Mouse (Mus musculus) E14TG2a.4 (cell line): ENCODE results near the gene Zp3r.
"Not testable (repeated sequence)": the region's sequence is repeated elsewhere in the genome, so short reads cannot be mapped to it uniquely, and the experiment has no call there.

Source experiments
- H3K27me3 ChIP-seq: 2 replicates; pipeline ENCODE4 v1.6.1; 2014; ENCODE audit warnings: low read length, control low read depth; ENCODE audit not compliant: insufficient read depth
- H3K36me3 ChIP-seq: 2 replicates; pipeline ENCODE4 v1.6.1; 2014; ENCODE audit warnings: low read length, control low read depth; ENCODE audit not compliant: insufficient read depth
- H3K4me1 ChIP-seq: replicated peaks from 2 replicates; pipeline ENCODE4 v1.6.1; 2014; ENCODE audit warnings: low read depth, low read length, control low read depth
- H3K4me3 ChIP-seq: replicated peaks from 2 replicates; pipeline ENCODE4 v1.5.1; 2014; ENCODE audit warnings: mild to moderate bottlenecking, low read length
- H3K9me3 ChIP-seq: 2 replicates; pipeline ENCODE4 v1.6.1; 2014; ENCODE audit warnings: low read length, control low read depth
- CTCF ChIP-seq: conservative IDR thresholded peaks from 2 replicates; pipeline ENCODE4 v1.5.1; 2014; ENCODE audit warnings: low read length
- NANOG ChIP-seq: IDR thresholded peaks from 2 replicates; pipeline ENCODE4 v1.6.1; 2014; ENCODE audit warnings: borderline replicate concordance, low read length, mixed read lengths
- POU5F1 ChIP-seq: IDR thresholded peaks from 2 replicates; pipeline ENCODE4 v1.6.1; 2014; ENCODE audit warnings: low read length, borderline replicate concordance

The Zp3r gene

GRCm38 (mm10) chr1:130629521-130629920, at the start of gene Zp3r:
Gene Zp3r (minus strand): TSS chr1:130629621.
- Histone ChIP-seq H3K4me3 (no peak within 1 kb of the TSS), H3K36me3 (no peaks in the 10 kb centered on the region), H3K4me1 (no peaks in the 10 kb centered on the region), H3K9me3 (no peaks in the 10 kb centered on the region), H3K27me3 (no peaks in the 10 kb centered on the region)
- TF ChIP-seq CTCF = no peak
- TF ChIP-seq NANOG = no peak
- TF ChIP-seq POU5F1 = no peak

GRCm38 (mm10) chr1:130678551-130678950, 49.1 kb upstream of the Zp3r start:
- H3K4me3 ChIP-seq = no peak overlapping the region
- H3K4me1 ChIP-seq = no peaks in the 10 kb centered on the region
- no peaks in the 10 kb centered on the region for H3K27me3 ChIP-seq
- TF ChIP-seq POU5F1 (no peak), NANOG (no peak)
- H3K36me3 ChIP-seq = no peaks in the 10 kb centered on the region
- peaks cover 4% of the 10 kb centered on the region for H3K9me3 ChIP-seq

GRCm38 (mm10) chr1:130663576-130663975, 34.2 kb upstream of the Zp3r start:
- H3K9me3 ChIP-seq, H3K27me3 ChIP-seq, H3K4me1 ChIP-seq, H3K4me3 ChIP-seq, H3K36me3 ChIP-seq: not testable (repeated sequence)

- Histone ChIP-seq H3K27me3 (no peaks in the 10 kb centered on the region), H3K9me3 (no peaks in the 10 kb centered on the region), H3K4me3 (no peak within 1 kb of the TSS), H3K4me1 (no peaks in the 10 kb centered on the region), H3K36me3 (no peaks in the 10 kb centered on the region)
- TF ChIP-seq NANOG = no peak
- TF ChIP-seq POU5F1 = no peak
- TF ChIP-seq CTCF = no peak
These were observed 32.0 kb upstream of the Zp3r start, which contains the start of gene C4bp for GRCm38 (mm10) chr1:130661454-130661853. Gene C4bp (minus strand): TSS chr1:130661632.

GRCm38 (mm10) chr1:130659641-130660040, 30.2 kb upstream of the Zp3r start:
- H3K4me1 ChIP-seq, H3K27me3 ChIP-seq, H3K4me3 ChIP-seq, H3K36me3 ChIP-seq, H3K9me3 ChIP-seq: not testable (repeated sequence)

GRCm38 (mm10) chr1:130644103-130644502, 14.7 kb upstream of the Zp3r start:
- Histone ChIP-seq H3K4me3 (no peak overlapping the region), H3K36me3 (no peaks in the 10 kb centered on the region), H3K27me3 (no peaks in the 10 kb centered on the region), H3K4me1 (no peaks in the 10 kb centered on the region), H3K9me3 (no peaks in the 10 kb centered on the region)
- TF ChIP-seq POU5F1 (no peak), NANOG (no peak), CTCF (no peak)

- Histone ChIP-seq H3K9me3 (no peaks in the 10 kb centered on the region), H3K36me3 (no peaks in the 10 kb centered on the region), H3K4me3 (no peak overlapping the region), H3K27me3 (no peaks in the 10 kb centered on the region), H3K4me1 (no peaks in the 10 kb centered on the region)
- no peak for TF ChIP-seq NANOG
- no peak for TF ChIP-seq CTCF
- no peak for TF ChIP-seq POU5F1
These were observed 11.5 kb upstream of the Zp3r start for GRCm38 (mm10) chr1:130640967-130641366.

- Histone ChIP-seq H3K4me3 (no peak overlapping the region), H3K36me3 (no peaks in the 10 kb centered on the region), H3K4me1 (no peaks in the 10 kb centered on the region), H3K9me3 (no peaks in the 10 kb centered on the region), H3K27me3 (no peaks in the 10 kb centered on the region)
- TF ChIP-seq NANOG (no peak), CTCF (peak; percentile 92), POU5F1 (no peak)
These were observed 4.5 kb upstream of the Zp3r start for GRCm38 (mm10) chr1:130633761-130634410.

- no peaks in the 10 kb centered on the region for H3K9me3 ChIP-seq
- TF ChIP-seq CTCF (no peak), POU5F1 (no peak), NANOG (no peak)
- no peaks in the 10 kb centered on the region for H3K4me1 ChIP-seq
- no peak overlapping the region for H3K4me3 ChIP-seq
- no peaks in the 10 kb centered on the region for H3K27me3 ChIP-seq
- H3K36me3 ChIP-seq = no peaks in the 10 kb centered on the region
These were observed 3.9 kb upstream of the Zp3r start for GRCm38 (mm10) chr1:130633316-130633715.
